Mouse (Mus musculus): ENCODE data around the gene Thrb. TPM values are rescaled to one million over a fixed set of nuclear protein-coding genes. Genes with fewer than 3 reads are reported as not detected.

Gene Thrb
- total and polyA plus RNA-seq, 2 experiments from 2014 or later = 2.1 to 8.9 TPM

DNA sequence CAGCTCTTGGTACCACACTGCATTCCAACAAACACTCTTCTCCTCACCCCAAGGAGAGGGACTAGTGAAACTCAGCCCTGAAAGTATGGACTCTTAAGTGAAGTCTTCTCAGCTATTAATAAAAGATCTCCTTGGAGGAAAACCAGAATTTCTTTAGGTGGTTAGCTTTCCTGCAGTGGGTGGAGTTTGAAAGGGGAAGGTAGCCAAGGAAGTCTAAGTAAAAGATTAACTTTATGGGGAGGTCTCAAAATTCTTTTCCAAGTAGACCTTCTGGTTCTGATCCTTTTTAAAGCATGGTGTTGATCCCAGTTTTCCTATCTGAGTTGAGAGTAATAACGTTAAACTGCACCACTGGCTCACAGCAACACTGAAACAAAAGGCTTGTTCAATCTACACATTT is 31.2 kb downstream of the Thrb start:
- no peak for TF ChIP-seq CTCF (IDR thresholded peaks at IDR 0.05)
- DNase-seq (ENCODE audit: low spot score) (no peak), ATAC-seq (ENCODE audit: low FRiP score) (no peak)
- H3K27me3 ChIP-seq (ENCODE audit: insufficient read depth, low read length) = no peaks in the 10 kb centered on the region
- H3K4me3 ChIP-seq (ENCODE audit: low read depth, low read length) = no peak overlapping the region
- H3K27ac ChIP-seq (ENCODE audit: low read depth, low read length) = no peak overlapping the region
- H3K9ac ChIP-seq (replicated peaks; ENCODE audit: low read length, poor library complexity, severe bottlenecking) = no peak overlapping the region
- no peak overlapping the region for H3K4me2 ChIP-seq (ENCODE audit: low read depth, low read length, poor library complexity, severe bottlenecking)
- 68% methylated on average over 1 of the region's 1 CpGs for WGBS
- H3K4me1 ChIP-seq (ENCODE audit: insufficient read depth, low read length) = no peaks in the 10 kb centered on the region
- no peaks in the 10 kb centered on the region for H3K36me3 ChIP-seq (ENCODE audit: insufficient read depth, low read length)
- 0 out of 2 replicates have a peak, but pooled peaks cover 2% of the 10 kb centered on the region for H3K9me3 ChIP-seq (ENCODE audit: low read length)

DNA sequence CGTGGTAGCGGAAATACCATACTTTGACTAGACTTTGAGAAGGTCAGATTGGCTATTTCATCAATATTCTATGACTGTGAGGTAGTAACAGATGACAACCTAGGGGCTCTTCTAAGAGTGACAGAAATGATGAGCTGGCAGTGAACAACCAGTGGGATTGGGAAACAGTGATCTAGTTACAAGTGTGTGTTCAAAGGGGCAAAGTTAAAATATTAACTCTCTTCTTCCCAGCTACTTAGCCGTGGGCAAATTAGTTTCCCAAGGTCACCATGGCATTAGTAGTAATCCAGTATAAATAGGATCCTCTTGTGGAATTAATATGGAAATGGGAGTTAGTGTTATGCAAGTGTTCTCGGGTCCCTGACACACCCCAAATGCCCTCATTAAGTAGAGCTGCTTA is 35.5 kb downstream of the Thrb start:
- H3K4me1 ChIP-seq (ENCODE audit: insufficient read depth, low read length) = no peaks in the 10 kb centered on the region
- H3K27me3 ChIP-seq (ENCODE audit: insufficient read depth, low read length) = no peaks in the 10 kb centered on the region
- no peak overlapping the region for H3K27ac ChIP-seq (ENCODE audit: low read depth, low read length)
- no peak overlapping the region for H3K9ac ChIP-seq (replicated peaks; ENCODE audit: low read length, poor library complexity, severe bottlenecking)
- no peaks in the 10 kb centered on the region for H3K36me3 ChIP-seq (ENCODE audit: insufficient read depth, low read length)
- ATAC-seq (ENCODE audit: low FRiP score) (no peak), DNase-seq (ENCODE audit: low spot score) (no peak)
- no peak overlapping the region for H3K4me3 ChIP-seq (ENCODE audit: low read depth, low read length)
- no peak for TF ChIP-seq CTCF (IDR thresholded peaks at IDR 0.05)
- H3K4me2 ChIP-seq (ENCODE audit: low read depth, low read length, poor library complexity, severe bottlenecking) = no peak overlapping the region
- 0 out of 2 replicates have a peak, but pooled peaks cover 2% of the 10 kb centered on the region for H3K9me3 ChIP-seq (ENCODE audit: low read length)
- WGBS = 84% methylated on average over 4 of the region's 4 CpGs

DNA sequence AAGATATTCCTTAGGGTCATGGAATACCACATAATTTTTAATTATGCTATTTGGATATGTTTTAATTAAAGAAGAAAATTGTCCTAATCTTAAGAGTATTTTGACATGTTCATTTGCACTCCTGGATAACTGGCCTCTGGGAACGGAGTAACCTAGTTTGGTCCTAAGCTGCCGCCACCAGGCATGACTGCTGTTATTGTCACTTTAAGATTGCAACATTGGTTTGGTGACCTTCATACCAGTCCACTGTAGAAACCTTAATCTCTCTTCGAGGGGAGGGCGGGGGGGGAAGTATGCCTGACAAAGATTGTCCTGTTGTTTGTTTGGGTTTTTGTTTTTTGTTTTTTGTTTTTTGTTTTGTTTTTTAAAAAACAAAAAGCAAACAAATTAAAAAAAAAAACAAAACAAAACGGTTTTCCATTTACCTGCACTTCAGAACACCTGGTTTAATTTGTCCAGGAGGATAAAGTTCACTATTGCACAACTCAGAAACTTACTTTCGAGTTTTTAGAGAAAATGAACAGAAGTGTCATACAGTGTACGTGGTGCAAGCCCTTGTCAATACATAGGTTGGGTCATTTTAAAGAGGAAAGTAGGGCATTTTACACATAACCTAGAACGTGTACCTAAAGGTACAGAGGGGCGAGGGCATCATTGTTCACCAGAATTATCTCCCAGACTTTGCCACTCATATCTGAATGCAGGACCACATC is 38.0 kb downstream of the Thrb start:
- Histone ChIP-seq H3K4me2 (ENCODE audit: low read depth, low read length, poor library complexity, severe bottlenecking) (no peak overlapping the region), H3K27ac (ENCODE audit: low read depth, low read length) (no peak overlapping the region), H3K9me3 (ENCODE audit: low read length) (no peaks in the 10 kb centered on the region), H3K4me3 (ENCODE audit: low read depth, low read length) (no peak overlapping the region), H3K36me3 (ENCODE audit: insufficient read depth, low read length) (no peaks in the 10 kb centered on the region), H3K27me3 (ENCODE audit: insufficient read depth, low read length) (no peaks in the 10 kb centered on the region), H3K4me1 (ENCODE audit: insufficient read depth, low read length) (no peaks in the 10 kb centered on the region), H3K9ac (replicated peaks; ENCODE audit: low read length, poor library complexity, severe bottlenecking) (no peak overlapping the region)
- ATAC-seq (ENCODE audit: low FRiP score) = no peak
- TF ChIP-seq CTCF (IDR thresholded peaks at IDR 0.05) = no peak
- no peak for DNase-seq (ENCODE audit: low spot score)
- WGBS = 86% methylated on average over 9 of the region's 9 CpGs

DNA sequence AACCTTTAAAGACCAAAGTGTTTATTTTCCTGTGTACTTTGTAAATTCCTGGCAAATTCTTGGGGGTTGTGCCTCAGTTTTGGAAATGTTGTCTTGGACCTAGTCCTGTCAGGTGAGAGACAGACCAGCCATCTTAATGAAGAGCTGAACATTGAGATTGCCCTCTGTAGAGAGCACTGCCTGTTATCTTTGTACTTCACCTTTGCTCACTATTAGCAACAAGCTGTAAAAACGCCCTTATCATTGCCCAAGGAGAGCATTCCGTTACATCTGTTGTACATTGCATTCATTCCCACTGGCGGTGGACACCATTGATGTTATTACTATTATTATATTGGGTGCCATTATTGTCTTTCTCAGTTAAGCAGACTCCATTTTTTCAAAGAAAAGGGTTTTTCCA is 40.2 kb downstream of the Thrb start:
- Histone ChIP-seq H3K4me3 (ENCODE audit: low read depth, low read length) (no peak overlapping the region), H3K9me3 (ENCODE audit: low read length) (no peaks in the 10 kb centered on the region), H3K9ac (replicated peaks; ENCODE audit: low read length, poor library complexity, severe bottlenecking) (no peak overlapping the region), H3K4me1 (ENCODE audit: insufficient read depth, low read length) (no peaks in the 10 kb centered on the region), H3K36me3 (ENCODE audit: insufficient read depth, low read length) (no peaks in the 10 kb centered on the region), H3K4me2 (ENCODE audit: low read depth, low read length, poor library complexity, severe bottlenecking) (no peak overlapping the region), H3K27ac (ENCODE audit: low read depth, low read length) (no peak overlapping the region), H3K27me3 (ENCODE audit: insufficient read depth, low read length) (no peaks in the 10 kb centered on the region)
- TF ChIP-seq CTCF (IDR thresholded peaks at IDR 0.05) = no peak
- 81% methylated on average over 3 of the region's 3 CpGs for WGBS
- DNase-seq (ENCODE audit: low spot score) = no peak
- no peak for ATAC-seq (ENCODE audit: low FRiP score)

DNA sequence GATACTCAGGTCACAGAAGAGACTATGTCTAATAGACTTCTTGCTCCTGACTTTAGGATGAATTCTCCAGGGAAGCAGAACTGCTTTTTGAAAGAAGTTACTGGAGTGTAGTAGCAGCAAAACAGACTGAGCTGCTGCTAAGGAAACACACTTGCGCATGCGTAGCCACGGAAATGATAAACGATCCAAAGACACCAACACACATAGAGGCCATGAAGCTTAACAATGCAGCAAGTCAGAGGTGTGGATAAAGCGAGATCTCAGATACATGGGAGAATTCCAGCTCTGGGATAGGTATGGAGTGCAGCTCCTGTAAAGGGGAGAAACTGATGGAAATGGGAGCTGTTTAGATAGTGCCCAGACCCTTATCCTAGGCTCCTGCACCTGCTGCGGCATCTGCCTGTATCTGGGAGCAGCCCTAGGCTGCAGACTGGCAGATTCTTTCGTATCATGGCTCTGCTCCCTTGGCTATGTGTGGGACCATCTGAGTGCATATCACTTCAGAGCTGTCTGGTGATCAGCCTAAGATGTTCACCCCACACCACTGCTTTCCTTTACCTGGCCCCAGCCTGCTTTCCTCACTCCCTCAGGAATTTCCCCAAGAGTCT is 53.3 kb downstream of the Thrb start:
- Histone ChIP-seq H3K27ac (ENCODE audit: low read depth, low read length) (no peak overlapping the region), H3K9me3 (ENCODE audit: low read length) (no peaks in the 10 kb centered on the region), H3K4me2 (ENCODE audit: low read depth, low read length, poor library complexity, severe bottlenecking) (no peak overlapping the region), H3K27me3 (ENCODE audit: insufficient read depth, low read length) (no peaks in the 10 kb centered on the region), H3K4me3 (ENCODE audit: low read depth, low read length) (no peak overlapping the region), H3K4me1 (ENCODE audit: insufficient read depth, low read length) (no peaks in the 10 kb centered on the region), H3K9ac (replicated peaks; ENCODE audit: low read length, poor library complexity, severe bottlenecking) (no peak overlapping the region), H3K36me3 (ENCODE audit: insufficient read depth, low read length) (no peaks in the 10 kb centered on the region)
- ATAC-seq (ENCODE audit: low FRiP score) (no peak), DNase-seq (ENCODE audit: low spot score) (peak; percentile 17)
- TF ChIP-seq CTCF (IDR thresholded peaks at IDR 0.05) = no peak
- 88% methylated on average over 7 of the region's 7 CpGs for WGBS

DNA sequence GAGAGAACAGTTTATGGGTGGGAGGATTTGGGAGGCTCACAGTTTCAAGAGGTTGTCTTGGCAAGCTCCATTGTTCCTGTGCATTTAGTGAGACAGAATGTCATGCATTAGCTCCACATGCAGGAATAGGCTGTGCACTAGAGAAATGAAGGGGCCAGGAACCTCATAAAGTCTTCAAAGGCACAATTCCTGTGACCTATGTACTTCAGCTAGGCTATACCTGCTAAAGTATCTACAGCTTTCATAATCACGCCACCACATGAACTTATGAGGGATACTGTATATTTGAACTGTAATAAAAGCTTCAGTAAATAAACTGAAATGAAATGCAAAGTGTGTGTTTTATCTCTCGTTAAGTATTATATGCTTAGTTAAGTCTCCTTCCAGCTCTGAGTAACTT is 59.4 kb downstream of the Thrb start:
- H3K36me3 ChIP-seq (ENCODE audit: insufficient read depth, low read length) = no peaks in the 10 kb centered on the region
- H3K4me2 ChIP-seq (ENCODE audit: low read depth, low read length, poor library complexity, severe bottlenecking) = no peak overlapping the region
- no peaks in the 10 kb centered on the region for H3K4me1 ChIP-seq (ENCODE audit: insufficient read depth, low read length)
- no peaks in the 10 kb centered on the region for H3K9me3 ChIP-seq (ENCODE audit: low read length)
- DNase-seq (ENCODE audit: low spot score) = no peak
- TF ChIP-seq CTCF (IDR thresholded peaks at IDR 0.05) = no peak
- H3K27ac ChIP-seq (ENCODE audit: low read depth, low read length) = no peak overlapping the region
- no peak overlapping the region for H3K4me3 ChIP-seq (ENCODE audit: low read depth, low read length)
- no peak for ATAC-seq (ENCODE audit: low FRiP score)
- WGBS = 79% methylated on average over 2 of the region's 2 CpGs
- H3K9ac ChIP-seq (replicated peaks; ENCODE audit: low read length, poor library complexity, severe bottlenecking) = no peak overlapping the region
- H3K27me3 ChIP-seq (ENCODE audit: insufficient read depth, low read length) = no peaks in the 10 kb centered on the region
